Mouse (Mus musculus) right cerebral cortex, postnatal 36 days (tissue): Measurements from ENCODE around the gene Ube2q2.
"Not testable (repeated sequence)": the region's sequence is repeated elsewhere in the genome, so short reads cannot be mapped to it uniquely, and the experiment has no call there.

ENCODE experiments used
- DNase-seq, 2 experiments: peaks; one replicate each; pipeline ENCODE4 v3.0.0; 2022; ENCODE audit warnings: low spot score in 2 of 2, mixed read lengths in 1 of 2

Gene Ube2q2

DNA sequence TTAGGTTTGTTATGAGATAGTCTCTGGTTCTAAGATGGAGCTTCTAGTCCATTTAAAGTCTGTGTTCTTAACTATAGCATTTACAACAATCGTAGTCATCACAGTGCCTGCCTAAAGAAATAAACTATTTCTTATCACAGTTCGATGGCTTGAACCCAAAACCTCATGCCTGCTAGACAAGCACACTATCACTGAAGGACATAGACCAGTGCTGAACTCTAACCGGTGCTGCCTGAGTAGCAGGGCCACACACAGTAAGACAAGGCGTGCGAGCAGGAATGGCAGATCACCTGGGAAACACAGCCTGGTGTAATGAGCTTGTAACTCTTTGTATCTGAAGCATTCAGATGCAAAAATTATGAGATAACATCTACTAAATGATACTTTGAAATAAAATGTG is 92.2 kb downstream of the Ube2q2 start:
- DNase-seq: no peak

DNA sequence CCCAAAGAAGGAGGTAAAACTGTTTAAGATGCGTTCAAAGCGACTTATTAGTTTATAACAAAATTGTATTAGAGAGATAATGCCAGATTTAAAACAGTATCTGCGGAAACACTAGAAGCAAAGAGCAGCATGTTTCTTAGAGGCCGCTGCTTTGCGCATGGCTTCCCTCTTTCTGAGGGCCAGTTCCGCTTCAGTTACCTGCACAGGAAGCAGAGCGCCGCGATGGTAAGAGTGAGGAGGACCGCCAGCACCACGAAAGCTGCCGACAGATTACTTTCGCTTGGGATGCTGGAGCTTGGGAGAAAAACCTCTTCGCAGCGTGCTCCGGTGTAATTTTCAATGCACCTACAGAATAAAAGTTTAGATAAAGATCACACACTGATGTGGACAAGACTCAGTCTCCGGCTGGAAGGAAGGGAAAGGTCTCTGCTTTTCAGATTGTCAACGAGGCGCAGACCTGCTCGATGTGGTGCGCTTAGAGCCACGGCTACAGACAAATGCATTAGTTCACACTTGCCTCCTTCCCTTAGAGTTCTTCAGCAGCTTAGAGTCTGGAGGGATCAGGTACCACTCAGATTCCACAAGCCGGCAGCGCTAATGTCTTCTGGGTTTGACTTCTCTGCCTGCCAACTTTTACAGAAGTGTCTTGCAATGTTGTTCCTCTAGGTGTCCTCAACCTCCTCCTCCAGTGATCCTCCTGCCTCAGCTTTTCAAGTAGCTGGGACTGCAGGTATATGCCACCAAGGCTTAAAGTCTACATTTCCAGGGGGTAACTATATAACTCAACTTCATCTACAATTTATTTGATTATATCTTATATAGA is 93.4 kb downstream of the Ube2q2 start:
- DNase-seq: no peak

DNA sequence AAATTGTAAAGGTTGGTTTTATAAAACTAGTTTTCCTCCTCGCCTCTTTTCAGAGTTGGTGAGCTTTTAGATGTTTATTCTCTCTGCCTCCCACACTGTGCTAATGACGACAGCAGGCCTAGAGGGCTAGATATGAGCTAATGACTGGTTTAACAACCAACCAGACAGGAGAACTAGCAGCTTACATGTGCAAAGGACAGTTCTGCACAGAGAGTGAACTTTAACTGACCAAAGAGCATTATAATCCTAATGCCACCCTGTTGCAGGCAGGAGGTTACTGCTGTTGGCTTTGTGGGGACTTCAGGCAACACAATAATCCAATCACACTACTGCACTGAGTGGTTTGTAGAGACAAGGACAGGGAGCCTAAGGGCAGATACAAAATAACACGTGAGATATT is 94.6 kb downstream of the Ube2q2 start:
- no peak for DNase-seq

DNA sequence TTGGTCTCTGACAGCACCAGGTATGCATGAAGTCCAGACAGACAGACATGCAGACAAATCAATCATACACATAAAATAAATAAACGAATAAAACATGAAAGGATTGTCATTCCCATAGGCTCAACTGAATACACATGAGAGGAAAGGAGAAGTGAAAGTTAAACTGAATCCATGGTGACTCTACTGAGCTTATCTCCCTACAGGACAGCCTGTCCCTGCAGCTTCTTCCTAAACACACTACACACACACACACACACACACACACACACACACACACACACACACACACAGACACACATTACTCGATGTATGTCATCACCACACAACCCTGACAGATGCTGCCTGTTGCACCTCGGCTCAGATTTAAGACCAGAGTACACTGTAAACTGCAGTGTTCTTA is 95.4 kb downstream of the Ube2q2 start:
- no peak for DNase-seq

DNA sequence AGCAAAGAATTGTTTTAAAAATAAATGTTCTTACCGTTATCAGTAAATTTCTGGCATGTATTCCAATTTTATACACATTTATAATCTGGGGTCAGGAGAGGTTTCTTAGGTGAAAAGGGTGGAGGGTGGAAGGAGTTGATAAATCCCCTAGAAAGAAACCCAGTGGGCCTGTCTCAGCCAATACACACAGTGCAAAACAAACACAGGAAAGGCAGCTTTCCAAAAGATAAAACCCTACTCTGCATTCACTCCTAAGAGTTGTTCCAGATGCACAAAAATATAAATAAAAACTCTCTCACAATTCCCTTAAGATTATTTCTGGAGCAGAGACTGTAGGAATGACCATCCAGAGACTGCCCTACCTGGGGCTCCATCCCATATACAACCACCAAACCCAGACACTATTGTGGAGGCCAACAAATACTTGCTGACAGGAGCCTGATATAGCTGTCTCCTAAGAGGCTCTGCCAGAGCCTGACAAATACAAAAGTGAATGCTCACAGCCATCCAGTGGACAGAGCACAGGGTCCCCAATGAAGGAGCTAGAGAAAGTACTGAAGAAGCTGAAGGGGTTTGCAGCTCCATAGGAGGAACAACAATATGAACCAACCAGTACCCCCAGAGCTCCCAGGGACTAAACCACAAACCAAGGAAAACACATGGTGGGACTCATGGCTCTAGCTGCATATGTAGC is 96.5 kb downstream of the Ube2q2 start:
- DNase-seq: not testable (repeated sequence)

DNA sequence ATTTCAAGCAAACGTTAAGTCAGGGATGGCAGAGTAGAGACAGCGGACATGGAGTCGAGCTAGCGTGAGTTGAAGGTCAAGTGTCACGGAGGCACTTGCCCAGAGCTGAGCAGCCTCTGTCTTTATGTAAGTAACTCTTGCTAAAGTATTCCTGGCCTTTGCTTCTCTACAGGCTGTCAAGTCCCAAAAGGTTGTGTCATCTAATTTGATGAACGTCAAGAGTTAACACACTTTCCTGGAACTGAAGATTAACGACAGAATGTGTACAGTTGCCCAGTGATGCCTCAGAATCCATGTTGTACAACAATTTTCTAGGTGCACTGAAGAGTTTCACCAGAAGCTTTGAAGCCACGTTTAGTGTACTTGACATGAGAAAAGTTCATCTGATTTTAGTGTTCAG is 97.8 kb downstream of the Ube2q2 start:
- DNase-seq: no peak

DNA sequence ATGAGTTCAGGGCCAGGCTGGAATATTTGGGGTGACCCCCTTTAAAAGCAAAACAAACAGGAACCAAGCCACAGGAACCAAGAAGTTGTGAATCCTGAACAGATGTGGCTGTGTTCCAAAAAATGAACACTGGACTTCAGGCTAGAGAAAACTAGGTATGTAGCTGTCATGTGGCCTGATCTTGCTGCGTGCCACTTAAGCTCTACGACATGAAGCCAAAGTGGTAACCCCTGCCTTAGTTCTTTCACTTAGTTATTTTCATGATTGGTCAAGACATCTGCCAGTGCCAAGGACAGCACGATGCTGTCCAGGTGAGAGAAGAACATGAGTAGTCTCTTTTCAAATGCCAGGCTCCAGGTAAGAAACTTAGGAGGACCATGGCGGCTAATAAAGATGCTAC is 98.3 kb downstream of the Ube2q2 start:
- no peak for DNase-seq

DNA sequence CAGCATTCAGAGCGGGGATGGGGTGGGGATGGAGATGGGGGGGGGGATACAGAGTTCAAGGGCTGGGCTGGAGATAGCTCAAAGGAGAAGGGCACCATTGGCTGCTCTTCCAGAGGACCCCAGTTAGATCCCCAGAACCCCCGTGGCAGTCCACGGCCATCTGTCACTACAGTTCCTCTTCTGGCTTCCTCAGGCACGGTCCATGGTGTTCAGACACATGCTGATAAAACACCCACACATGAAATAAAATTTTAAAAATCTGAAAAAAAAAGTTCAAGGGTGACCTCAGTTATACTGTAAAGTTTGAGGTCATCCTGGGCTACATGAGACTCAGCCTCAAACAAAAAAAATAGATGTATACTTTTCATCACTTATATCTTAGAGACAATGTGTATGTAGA is 99.8 kb downstream of the Ube2q2 start:
- DNase-seq: no peak

DNA sequence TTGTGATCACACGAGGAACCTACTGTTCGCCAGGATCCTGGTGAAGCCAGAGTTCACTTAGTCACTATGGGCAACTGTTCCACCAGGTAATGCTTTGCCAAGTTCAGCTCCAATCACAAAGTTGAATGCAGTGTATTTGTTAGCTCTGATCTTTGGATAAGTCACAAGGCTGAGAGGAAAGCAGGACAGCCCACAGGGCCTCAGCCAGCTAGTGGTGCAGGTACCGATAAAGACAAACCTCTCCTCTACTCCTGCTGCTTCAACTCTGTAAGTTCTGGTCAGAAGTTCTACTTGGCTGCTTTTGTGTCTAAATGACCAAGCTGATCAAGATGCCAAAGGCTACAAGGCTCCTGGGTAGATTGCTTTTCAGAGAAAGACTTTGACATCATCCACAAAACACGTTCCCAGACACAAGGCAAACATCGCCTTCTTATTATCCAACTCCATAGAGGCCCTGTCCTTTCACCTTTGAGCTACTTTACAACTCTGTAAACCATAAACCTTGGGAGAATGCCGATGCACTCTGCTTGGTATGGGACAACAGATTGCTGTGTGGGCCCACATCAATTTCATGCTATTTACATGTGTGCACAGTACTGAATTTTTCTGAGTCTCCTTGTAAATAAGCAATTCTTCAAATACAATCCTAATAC is 102.1 kb downstream of the Ube2q2 start:
- no peak for DNase-seq

DNA sequence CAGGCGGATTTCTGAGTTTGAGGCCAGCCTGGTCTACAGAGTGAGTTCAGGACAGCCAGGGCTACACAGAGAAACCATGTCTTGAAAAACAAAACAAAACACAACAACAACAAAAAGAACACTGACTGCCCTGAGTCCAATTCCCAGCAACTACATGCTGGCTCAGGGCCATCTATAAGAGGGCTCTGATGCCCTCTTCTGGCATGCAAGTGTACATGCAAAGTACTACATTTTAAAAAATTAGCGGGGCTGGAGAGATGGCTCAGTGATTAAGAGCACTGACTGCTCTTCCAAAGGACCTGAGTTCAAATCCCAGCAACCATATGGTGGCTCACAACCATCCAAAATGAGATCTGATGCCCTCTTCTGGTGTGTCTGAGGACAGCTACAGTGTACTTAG is 103.4 kb downstream of the Ube2q2 start:
- DNase-seq: not testable (repeated sequence)

DNA sequence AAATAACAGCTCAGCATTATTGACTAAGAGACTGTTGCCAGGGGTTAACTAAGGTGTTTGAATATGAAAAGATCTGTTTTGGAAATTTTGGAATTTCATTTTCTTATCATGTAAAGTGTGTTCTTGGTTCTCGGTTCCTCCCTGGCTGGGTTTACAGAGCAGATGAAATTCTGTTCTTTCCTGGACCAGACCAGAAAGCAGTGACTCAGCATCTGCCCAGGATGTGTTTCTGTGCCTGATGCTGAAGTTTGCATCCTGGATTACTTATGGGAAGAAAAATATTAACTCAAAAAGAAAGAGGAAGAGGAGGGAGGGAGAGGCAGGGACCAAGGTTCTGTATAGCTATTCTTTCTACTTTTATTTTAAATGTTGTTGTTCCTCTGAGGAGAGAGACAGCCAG is 105.2 kb downstream of the Ube2q2 start:
- DNase-seq: no peak

DNA sequence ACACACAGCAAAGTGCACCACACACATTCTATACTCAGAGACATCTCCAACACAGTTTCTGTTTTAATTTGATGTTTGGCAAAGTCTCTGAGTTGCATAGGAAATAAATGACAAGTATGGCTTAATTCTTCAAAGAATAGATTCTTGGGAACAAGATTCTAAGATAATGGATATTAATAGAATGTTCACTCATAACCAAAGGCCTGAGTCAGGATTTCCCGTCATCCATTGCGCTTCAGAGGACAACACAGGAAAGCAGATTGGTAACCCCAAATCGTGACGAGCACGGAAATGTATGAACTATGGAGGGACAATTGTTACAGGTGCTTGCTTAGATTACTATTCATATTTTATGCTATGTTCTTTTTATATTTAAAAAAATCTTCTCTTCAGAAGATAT is 106.4 kb downstream of the Ube2q2 start:
- DNase-seq: no peak

DNA sequence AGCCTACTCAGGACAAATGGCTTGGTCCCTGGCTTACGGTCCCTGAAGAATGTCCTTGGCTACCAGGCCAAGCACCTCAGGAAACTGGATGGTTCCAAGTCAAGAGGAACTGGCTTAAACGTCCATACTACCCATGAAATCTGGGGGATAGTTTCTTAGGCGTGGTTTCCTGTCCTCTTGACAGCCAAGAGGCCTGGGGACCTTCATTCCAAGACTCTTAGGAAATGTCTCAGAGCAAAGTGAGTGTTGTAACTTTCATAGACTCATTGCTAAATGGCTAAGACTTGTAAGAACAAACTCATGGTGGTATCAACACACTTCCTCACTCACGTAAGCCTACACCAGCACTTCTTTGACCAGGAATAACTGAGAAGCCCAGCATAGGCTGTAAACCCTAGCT is 107.0 kb downstream of the Ube2q2 start:
- DNase-seq: no peak

DNA sequence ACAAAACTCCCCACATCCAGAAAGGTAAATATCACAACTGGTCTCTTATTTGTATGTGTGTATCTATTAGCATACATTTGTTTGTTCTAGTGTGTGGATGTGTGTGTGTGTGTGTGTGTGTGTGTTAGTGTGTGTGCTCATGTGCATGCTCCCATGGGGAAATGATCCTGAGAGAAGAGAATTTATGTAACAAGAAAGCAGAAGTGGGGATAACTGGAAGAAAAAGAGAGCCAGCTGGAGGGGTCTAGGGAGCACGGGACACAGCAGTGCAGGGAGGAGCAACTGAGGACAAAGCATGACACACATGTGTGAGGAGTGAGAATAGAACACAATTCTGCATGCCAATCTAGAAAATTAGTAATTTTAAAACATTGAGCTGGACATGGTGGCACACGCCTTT is 108.5 kb downstream of the Ube2q2 start:
- DNase-seq: no peak
